Mouse (Mus musculus) urinary bladder, postnatal 36 days (tissue): ENCODE measurements at regions not wholly inside any gene's neighbourhood (a gene's known extent, or its start where the extent isn't known, plus 50 kb on each side); places are given as distances from the start of the nearest gene placed in this dataset.
"Not testable (repeated sequence)": the region's sequence is repeated elsewhere in the genome, so short reads cannot be mapped to it uniquely, and the experiment has no call there.

Experiments used
- DNase-seq, 2 experiments: peaks; one replicate each; pipeline ENCODE4 v3.0.0; 2022; ENCODE audit warnings: low spot score in 2 of 2, mixed read lengths in 1 of 2

GRCm38 (mm10) chr14:71654785-71655627 is 836.6 kb downstream of the Gm9195 start:
- no peak for DNase-seq

GRCm38 (mm10) chr14:71642536-71642935 is 849.1 kb downstream of the Gm9195 start:
- DNase-seq, result no peak

- no peak for DNase-seq
Measured at GRCm38 (mm10) chr14:71639083-71639482, 852.6 kb downstream of the Gm9195 start.

- no peak for DNase-seq
Measured at GRCm38 (mm10) chr14:71635091-71635490, 856.5 kb downstream of the Gm9195 start.

- no peak for DNase-seq
Measured at GRCm38 (mm10) chr14:71609698-71610301, 881.8 kb downstream of the Gm9195 start.

- DNase-seq, result no peak
Measured at GRCm38 (mm10) chr14:71603710-71604109, 887.9 kb downstream of the Gm9195 start.

- DNase-seq, result no peak
Measured at GRCm38 (mm10) chr14:71597859-71598258, 893.8 kb downstream of the Gm9195 start.

GRCm38 (mm10) chr14:71588694-71589240 is 902.9 kb downstream of the Gm9195 start:
- DNase-seq, result no peak

- DNase-seq, result no peak
Measured at GRCm38 (mm10) chr14:71588006-71588405, 903.6 kb downstream of the Gm9195 start.

GRCm38 (mm10) chr14:71564816-71565215 is 926.8 kb downstream of the Gm9195 start:
- no peak for DNase-seq

GRCm38 (mm10) chr14:71561906-71562305 is 929.7 kb downstream of the Gm9195 start:
- DNase-seq, result no peak

GRCm38 (mm10) chr14:71554324-71554723 is 937.3 kb downstream of the Gm9195 start:
- not testable (repeated sequence) for DNase-seq

- DNase-seq, result no peak
Measured at GRCm38 (mm10) chr14:71543580-71543979, 943.9 kb upstream of the Fam160b2 start.

GRCm38 (mm10) chr14:71532074-71532659 is 932.5 kb upstream of the Fam160b2 start:
- no peak for DNase-seq

- DNase-seq, result no peak
Measured at GRCm38 (mm10) chr14:71531298-71531697, 931.7 kb upstream of the Fam160b2 start.

GRCm38 (mm10) chr14:71530421-71530820 is 930.8 kb upstream of the Fam160b2 start:
- no peak for DNase-seq

- DNase-seq, result no peak
Measured at GRCm38 (mm10) chr14:71518541-71518940, 918.9 kb upstream of the Fam160b2 start.

- DNase-seq, result no peak
Measured at GRCm38 (mm10) chr14:71500851-71501250, 901.2 kb upstream of the Fam160b2 start.

GRCm38 (mm10) chr14:71491201-71491600 is 891.6 kb upstream of the Fam160b2 start:
- DNase-seq, result no peak

- no peak for DNase-seq
Measured at GRCm38 (mm10) chr14:71486176-71486970, 886.7 kb upstream of the Fam160b2 start.

GRCm38 (mm10) chr14:71475656-71476055 is 876.0 kb upstream of the Fam160b2 start:
- DNase-seq, result no peak

- DNase-seq, result no peak
Measured at GRCm38 (mm10) chr14:71473907-71474306, 874.3 kb upstream of the Fam160b2 start.
